Mouse (Mus musculus) lung, postnatal 0 days (tissue): ENCODE results near the gene Gm44503.

Source experiments
- CTCF ChIP-seq: IDR thresholded peaks from 2 replicates; pipeline ENCODE4 v1.5.1; 2016; ENCODE audit warnings: antibody characterized with exemption, mild to moderate bottlenecking
- EP300 ChIP-seq: IDR thresholded peaks from 2 replicates; pipeline ENCODE4 v1.6.1; 2016; ENCODE audit warnings: antibody characterized with exemption, mild to moderate bottlenecking, control low read depth

DNA sequence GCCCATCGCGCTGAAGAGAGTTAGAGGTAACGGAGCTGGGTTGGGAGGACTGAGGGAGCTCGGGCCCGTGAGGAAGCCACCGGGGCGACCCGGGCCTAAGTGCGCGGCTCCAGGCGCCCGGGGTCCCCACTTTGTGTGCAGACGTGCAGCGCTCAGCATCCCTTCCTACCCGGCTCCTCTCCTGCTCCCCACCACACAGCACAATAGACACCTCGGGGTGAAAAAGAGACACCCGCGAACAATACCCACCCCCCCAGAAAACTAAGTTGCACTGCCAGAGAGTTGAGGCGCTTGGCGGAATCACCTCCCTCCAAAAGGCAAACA lies 32.8 kb upstream of the Gm44503 start:
- no peak for TF ChIP-seq EP300
- no peak for TF ChIP-seq CTCF
